Mouse (Mus musculus) layer of hippocampus, adult 9-10 months (tissue): Measurements from ENCODE around the gene 4930426L09Rik.

Experiments used
- DNase-seq: peaks from one replicate; pipeline ENCODE4 v3.0.0; 2022; ENCODE audit warnings: low spot score

4930426L09Rik gene

GRCm38 (mm10) chr2:19011443-19011842 lies 13.3 kb downstream of the 4930426L09Rik start:
- DNase-seq: no peak

GRCm38 (mm10) chr2:19016348-19016747 lies 18.2 kb downstream of the 4930426L09Rik start:
- DNase-seq: no peak

- no peak for DNase-seq
Measured at GRCm38 (mm10) chr2:19016839-19017238, 18.7 kb downstream of the 4930426L09Rik start.

GRCm38 (mm10) chr2:19018034-19018433 lies 19.9 kb downstream of the 4930426L09Rik start:
- DNase-seq: no peak

GRCm38 (mm10) chr2:19024807-19025206 lies 26.7 kb downstream of the 4930426L09Rik start:
- DNase-seq: no peak

GRCm38 (mm10) chr2:19037430-19037829 lies 39.3 kb downstream of the 4930426L09Rik start:
- no peak for DNase-seq

GRCm38 (mm10) chr2:19037907-19038570 lies 39.9 kb downstream of the 4930426L09Rik start:
- DNase-seq: no peak

- DNase-seq: no peak
Measured at GRCm38 (mm10) chr2:19048225-19048624, 50.1 kb downstream of the 4930426L09Rik start.

- no peak for DNase-seq
Measured at GRCm38 (mm10) chr2:19049341-19049740, 51.2 kb downstream of the 4930426L09Rik start.
